Mouse (Mus musculus) G1E (cell line): ENCODE data around the gene Rpn1.

Source experiments
- CTCF ChIP-seq: IDR thresholded peaks from 2 replicates; pipeline ENCODE4 v1.5.1; 2012; ENCODE audit warnings: low read depth, low read length, inconsistent platforms, mixed read lengths
- POLR2AphosphoS5 ChIP-seq: IDR thresholded peaks from 2 replicates; pipeline ENCODE4 v1.6.1; 2012; ENCODE audit warnings: low read depth, low read length, inconsistent platforms; ENCODE audit not compliant: insufficient replicate concordance

GRCm38 (mm10) chr6:88056866-88057265 lies 27.4 kb upstream of the Rpn1 start:
- TF ChIP-seq CTCF (no peak), POLR2AphosphoS5 (no peak)
